Mouse (Mus musculus) left cerebral cortex, postnatal 4 days (tissue): ENCODE measurements around the gene Gna15. TPM values are rescaled to one million over a fixed set of nuclear protein-coding genes. Genes with fewer than 3 reads are reported as not detected.

Experiments
- DNase-seq: peaks from one replicate; pipeline ENCODE4 v3.0.0-alpha.2; 2022
- intact Hi-C: fragments of 180-260 bp; cut with DNase I; formaldehyde crosslinking; loops from one replicate; pipeline ENCODE4 v1.15.1; 2025
- microRNA-seq: library from miRNA; unstranded; fragments of <30 nt; microRNA quantifications from one replicate; pipeline ENCODE4 v1.2.0, GENCODE M21; 2022
- total RNA-seq, 2 experiments: library from RNA; stranded (reverse); gene quantifications; 2 replicates each; pipeline ENCODE4 v1.2.3; 2021

The Gna15 gene
- total RNA-seq, 2 experiments from 2014 or later: 1.1 to 1.6 TPM

GRCm38 (mm10) chr10:81456983-81457563 is 67.0 kb downstream of the Gna15 start:
- DNase-seq: no peak
- intact Hi-C loops: loop anchor here (10.0 kb wide), 1 partner anchor 172 kb away; no protein-coding TSS in a partner anchor

GRCm38 (mm10) chr10:81455181-81455895 is 68.7 kb downstream of the Gna15 start, which contains the start of gene Nfic:
Gene Nfic, minus strand, starts transcription at chr10:81455635.
- DNase-seq: no peak

GRCm38 (mm10) chr10:81454106-81454505 is 69.9 kb downstream of the Gna15 start:
- intact Hi-C loops: loop anchor here (10.0 kb wide), 1 partner anchor 169 kb away; no protein-coding TSS in a partner anchor
- DNase-seq: no peak

More at GRCm38 (mm10) chr10:81455181-81455895, 68.7 kb downstream of the Gna15 start, which contains the start of gene Nfic:
- intact Hi-C loops: loop anchor here (10.0 kb wide), 1 partner anchor 171 kb away; no protein-coding TSS in a partner anchor

DNA sequence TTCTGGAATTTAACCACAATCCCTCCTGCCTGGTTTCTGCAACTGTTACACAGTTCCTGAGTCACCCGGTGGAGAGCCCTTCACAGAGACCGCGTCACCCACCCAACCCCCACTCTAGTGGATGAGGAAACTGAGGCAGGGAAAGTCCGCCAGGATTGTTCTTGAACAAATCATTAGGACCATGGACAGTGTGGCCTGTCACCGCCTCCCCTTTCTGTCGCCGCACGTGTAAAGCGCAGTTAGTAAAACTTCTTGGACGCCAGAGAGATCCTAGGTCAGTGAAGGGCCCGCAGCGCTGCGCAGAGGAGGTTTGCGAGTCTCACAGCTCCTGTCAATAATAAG is 71.1 kb downstream of the Gna15 start:
- intact Hi-C loops: loop anchor here (10.0 kb wide), 1 partner anchor 168 kb away; no protein-coding TSS in a partner anchor
- DNase-seq: no peak

Small RNAs within 50 kb of the gene (microRNA-seq; reads per million reads assigned to microRNA genes)
- not detected for gene Gm25595

Other genes starting within 250 kb of the Gna15 start
- gene Tjp3, start 232.6 kb downstream of the Gna15 start, total RNA-seq: 1 to 10 TPM; 5.4 to 6.1 TPM
- 100 to 1,000 TPM; 295 to 304 TPM for gene Pip5k1c, start 231.3 kb downstream of the Gna15 start, total RNA-seq
- gene Cactin, start 203.1 kb downstream of the Gna15 start, total RNA-seq: 10 to 100 TPM; 26.5 to 26.9 TPM
- gene Tbxa2r, start 195.5 kb downstream of the Gna15 start, total RNA-seq: 1 to 10 TPM; 1.6 to 2.0 TPM
- gene Gipc3, start 181.0 kb downstream of the Gna15 start, total RNA-seq: under 1 TPM; 0.12 to 0.28 TPM
- gene Hmg20b, start 173.7 kb downstream of the Gna15 start, total RNA-seq: 10 to 100 TPM; 23.5 to 26.8 TPM
- 10 to 100 TPM; 29.6 to 29.7 TPM for gene Mfsd12, start 166.7 kb downstream of the Gna15 start, total RNA-seq
- gene 4930404N11Rik, start 158.4 kb downstream of the Gna15 start, total RNA-seq: 1 to 10 TPM; 1.3 to 1.4 TPM
- gene Fzr1, start 145.7 kb downstream of the Gna15 start, total RNA-seq: 100 to 1,000 TPM; 109 to 112 TPM
- gene Dohh, start 139.8 kb downstream of the Gna15 start, total RNA-seq: 10 to 100 TPM; 58.8 to 61.5 TPM
- 1 to 10 TPM; 3.7 to 4.4 TPM for gene Gm48551, start 139.8 kb downstream of the Gna15 start, total RNA-seq
- 1 to 10 TPM; 2.7 to 5.9 TPM for gene Gm48552, start 135.2 kb downstream of the Gna15 start, total RNA-seq
- 1 to 10 TPM; 1.5 to 2.3 TPM for gene Smim24, start 131.2 kb downstream of the Gna15 start, total RNA-seq
- 10 to 100 TPM; 29.5 to 31.1 TPM for gene Nfic, start 68.6 kb downstream of the Gna15 start, total RNA-seq
- gene Celf5, start 41.5 kb downstream of the Gna15 start, total RNA-seq: 100 to 1,000 TPM; 303 to 316 TPM
- gene Ncln, start 27.8 kb downstream of the Gna15 start, total RNA-seq: 100 to 1,000 TPM; 104 to 105 TPM
- gene S1pr4, start 24.1 kb downstream of the Gna15 start, total RNA-seq: under 1 TPM; 0.14 to 0.66 TPM
- 100 to 1,000 TPM; 116 to 117 TPM for gene Gna11, start 21.0 kb upstream of the Gna15 start, total RNA-seq
- 100 to 1,000 TPM; 474 to 479 TPM for gene Aes, start 35.3 kb upstream of the Gna15 start, total RNA-seq
- 10 to 100 TPM; 34.0 to 44.5 TPM for gene Tle2, start 50.3 kb upstream of the Gna15 start, total RNA-seq
- gene Tle6, start 76.8 kb upstream of the Gna15 start, total RNA-seq: 1 to 10 TPM; 2.2 to 3.2 TPM
- 1 to 10 TPM; 2.5 to 2.7 TPM for gene BC025920, start 82.0 kb upstream of the Gna15 start, total RNA-seq
- gene Sirt6, start 103.6 kb upstream of the Gna15 start, total RNA-seq: 10 to 100 TPM; 37.4 to 38.1 TPM
- gene Ankrd24, start 104.3 kb upstream of the Gna15 start, total RNA-seq: 10 to 100 TPM; 37.9 to 44.6 TPM
- gene Gm10778, start 124.8 kb upstream of the Gna15 start, total RNA-seq: 1 to 10 TPM; 5.4 to 5.5 TPM
- 10 to 100 TPM; 10.5 to 13.1 TPM for gene Zfp433, start 180.6 kb upstream of the Gna15 start, total RNA-seq
- 10 to 100 TPM in 1 of 2 experiments, 1 to 10 TPM in 1; 9.3 to 11.1 TPM for gene Gm3055, start 246.9 kb upstream of the Gna15 start, total RNA-seq